Mouse (Mus musculus) stomach, postnatal 0 days (tissue): ENCODE data around the gene Rps6kl1. TPM values are rescaled to one million over a fixed set of nuclear protein-coding genes. Genes with fewer than 3 reads are reported as not detected.

Source experiments
- ATAC-seq: fragments of 200-750 bp; cut with Nextera tagmentation; 2 replicates; pipeline ENCODE4 v1.8.0; 2017; ENCODE audit not compliant: low FRiP score, low TSS enrichment
- DNase-seq: peaks from one replicate; pipeline ENCODE4 v3.0.0-alpha.2; 2016; ENCODE audit warnings: low spot score
- H3K27ac ChIP-seq: fragments of 300-500 bp; sonication (generic); replicated peaks from 2 replicates; pipeline ENCODE4 v1.5.1; 2014; ENCODE audit warnings: mild to moderate bottlenecking, control low read depth
- H3K27me3 ChIP-seq: fragments of 300-500 bp; sonication (generic); 2 replicates; pipeline ENCODE4 v1.6.1; 2014; ENCODE audit warnings: low read length; ENCODE audit not compliant: control insufficient read depth, insufficient read depth
- H3K36me3 ChIP-seq: fragments of 300-500 bp; sonication (generic); 2 replicates; pipeline ENCODE4 v1.6.1; 2014; ENCODE audit warnings: low read length, mixed read lengths; ENCODE audit not compliant: control insufficient read depth, insufficient read depth
- H3K4me1 ChIP-seq: fragments of 300-500 bp; sonication (generic); replicated peaks from 2 replicates; pipeline ENCODE4 v1.6.1; 2014; ENCODE audit warnings: antibody characterized with exemption; ENCODE audit not compliant: control insufficient read depth, insufficient read depth
- H3K4me2 ChIP-seq: fragments of 300-500 bp; sonication (generic); replicated peaks from 2 replicates; pipeline ENCODE4 v1.6.1; 2014; ENCODE audit warnings: low read depth, mild to moderate bottlenecking, control low read depth, moderate library complexity
- H3K4me3 ChIP-seq: fragments of 300-500 bp; sonication (generic); 2 replicates; pipeline ENCODE4 v1.5.1; 2014; ENCODE audit warnings: low read depth, low read length, control low read depth
- H3K9ac ChIP-seq: fragments of 300-500 bp; sonication (generic); 2 replicates; pipeline ENCODE4 v1.6.1; 2014; ENCODE audit warnings: mild to moderate bottlenecking, low read length, control low read depth, mixed read lengths
- H3K9me3 ChIP-seq: fragments of 300-500 bp; sonication (generic); 2 replicates; pipeline ENCODE4 v1.6.1; 2016; ENCODE audit warnings: low read length; ENCODE audit not compliant: control insufficient read depth
- CTCF ChIP-seq: IDR thresholded peaks from 2 replicates; pipeline ENCODE4 v1.5.1; 2016; ENCODE audit warnings: antibody characterized with exemption, low read depth, mild to moderate bottlenecking, moderate library complexity
- EP300 ChIP-seq: optimal IDR thresholded peaks from 2 replicates; pipeline ENCODE3; 2016; ENCODE audit warnings: antibody characterized with exemption
- WGBS: fragments of 180-500 bp; shearing (Covaris S2); extraction: QIAGEN DNeasy Blood & Tissue Kit; methylation state at CpG from one replicate; pipeline ENCODE4 v1.1.7; 2014; 5-methylcytosine and 5-hydroxymethylcytosine counted together
- polyA plus RNA-seq: library from polyadenylated mRNA; unstranded; fragments of >200 nt; fragmentation: Nextera tagmentation; extraction: Ambion mirVana; gene quantifications from 2 replicates; pipeline ENCODE4 v1.2.1, GENCODE M21; 2015

The Rps6kl1 gene
- polyA plus RNA-seq, 1 experiment from 2014 or later: 0.65 TPM

- no peak for DNase-seq
- no peaks in the 10 kb centered on the region for H3K36me3 ChIP-seq
- ATAC-seq: no peak
- H3K27ac ChIP-seq: 0 out of 2 replicates have a peak overlapping the region, but pooled peaks have one; percentile 2
- no peaks in the 10 kb centered on the region for H3K4me1 ChIP-seq
- H3K9ac ChIP-seq: 0 out of 2 replicates have a peak overlapping the region, but pooled peaks have one; percentile 8
- H3K4me2 ChIP-seq: no peak overlapping the region
- no peaks in the 10 kb centered on the region for H3K9me3 ChIP-seq
- no peak overlapping the region for H3K4me3 ChIP-seq
- 69% methylated on average over 10 of the region's 10 CpGs for WGBS
- TF ChIP-seq EP300 (no peak), CTCF (no peak)
- no peaks in the 10 kb centered on the region for H3K27me3 ChIP-seq
These were observed 56.4 kb downstream of the Rps6kl1 start for GRCm38 (mm10) chr12:85094706-85095105.

- DNase-seq (peak; percentile 53), ATAC-seq (peak; percentile 81)
- 18% methylated on average over 14 of the region's 14 CpGs for WGBS
- H3K4me2 ChIP-seq: 0 out of 2 replicates have a peak overlapping the region, but pooled peaks have one; percentile 8
- H3K27ac ChIP-seq: no peak overlapping the region
- no peaks in the 10 kb centered on the region for H3K36me3 ChIP-seq
- H3K9ac ChIP-seq: no peak overlapping the region
- H3K9me3 ChIP-seq: no peaks in the 10 kb centered on the region
- no peak overlapping the region for H3K4me3 ChIP-seq
- TF ChIP-seq CTCF: peak; percentile 34; the same call in 1 of the 2 replicates
- TF ChIP-seq EP300: no peak
- H3K4me1 ChIP-seq: no peaks in the 10 kb centered on the region
- no peaks in the 10 kb centered on the region for H3K27me3 ChIP-seq
These were observed 57.1 kb downstream of the Rps6kl1 start for GRCm38 (mm10) chr12:85094010-85094409.

- Histone ChIP-seq H3K36me3 (peaks cover 5% of the 10 kb centered on the region; the same call in 1 of the 2 replicates), H3K4me1 (no peaks in the 10 kb centered on the region), H3K4me2 (no peak overlapping the region), H3K9me3 (no peaks in the 10 kb centered on the region), H3K4me3 (no peak overlapping the region), H3K27me3 (no peaks in the 10 kb centered on the region), H3K27ac (no peak overlapping the region), H3K9ac (no peak overlapping the region)
- TF ChIP-seq CTCF: peak; percentile 76
- no peak for TF ChIP-seq EP300
- DNase-seq (peak; percentile 68), ATAC-seq (no peak)
- 7% methylated on average over 3 of the region's 3 CpGs for WGBS
These were observed 58.9 kb downstream of the Rps6kl1 start for GRCm38 (mm10) chr12:85092214-85092613.

- no peak overlapping the region for H3K27ac ChIP-seq
- no peaks in the 10 kb centered on the region for H3K27me3 ChIP-seq
- no peak overlapping the region for H3K4me2 ChIP-seq
- no peaks in the 10 kb centered on the region for H3K9me3 ChIP-seq
- WGBS: 82% methylated on average over 3 of the region's 3 CpGs
- DNase-seq (no peak), ATAC-seq (no peak)
- no peaks in the 10 kb centered on the region for H3K4me1 ChIP-seq
- TF ChIP-seq CTCF (no peak), EP300 (no peak)
- no peak overlapping the region for H3K4me3 ChIP-seq
- no peak overlapping the region for H3K9ac ChIP-seq
- H3K36me3 ChIP-seq: peaks cover 5% of the 10 kb centered on the region; the same call in 1 of the 2 replicates
These were observed 59.9 kb downstream of the Rps6kl1 start for GRCm38 (mm10) chr12:85091190-85091589.

- no peak overlapping the region for H3K4me3 ChIP-seq
- H3K9me3 ChIP-seq: no peaks in the 10 kb centered on the region
- no peak overlapping the region for H3K4me2 ChIP-seq
- no peak for TF ChIP-seq EP300
- TF ChIP-seq CTCF: no peak
- 90% methylated on average over 12 of the region's 12 CpGs for WGBS
- ATAC-seq (no peak), DNase-seq (no peak)
- H3K27ac ChIP-seq: no peak overlapping the region
- H3K4me1 ChIP-seq: no peaks in the 10 kb centered on the region
- no peaks in the 10 kb centered on the region for H3K27me3 ChIP-seq
- no peak overlapping the region for H3K9ac ChIP-seq
- H3K36me3 ChIP-seq: peaks cover 5% of the 10 kb centered on the region; the same call in 1 of the 2 replicates
These were observed 63.2 kb downstream of the Rps6kl1 start for GRCm38 (mm10) chr12:85087845-85088244.

Other genes starting within 250 kb of the Rps6kl1 start
- gene Fcf1, start 180.4 kb downstream of the Rps6kl1 start, polyA plus RNA-seq: 95.3 and 99.2 TPM in 2 replicates
- 4.8 and 5.0 TPM in 2 replicates for gene Arel1, start 180.4 kb downstream of the Rps6kl1 start, polyA plus RNA-seq
- gene Ylpm1, start 154.9 kb downstream of the Rps6kl1 start, polyA plus RNA-seq: 9.2 and 10.5 TPM in 2 replicates
- gene Prox2, start 40.5 kb downstream of the Rps6kl1 start, polyA plus RNA-seq: 1.5 and 1.9 TPM in 2 replicates
- 63.2 and 70.2 TPM in 2 replicates for gene Dlst, start 40.4 kb downstream of the Rps6kl1 start, polyA plus RNA-seq
- gene Pgf, start 26.5 kb upstream of the Rps6kl1 start, polyA plus RNA-seq: 3.0 and 3.5 TPM in 2 replicates
- 50.8 and 58.7 TPM in 2 replicates for gene Eif2b2, start 68.2 kb upstream of the Rps6kl1 start, polyA plus RNA-seq
- 3.0 and 3.2 TPM in 2 replicates for gene Mlh3, start 119.3 kb upstream of the Rps6kl1 start, polyA plus RNA-seq
- gene Acyp1, start 137.2 kb upstream of the Rps6kl1 start, polyA plus RNA-seq: 33.6 and 35.9 TPM in 2 replicates
- gene Zc2hc1c, start 137.3 kb upstream of the Rps6kl1 start, polyA plus RNA-seq: 0.76 and 0.93 TPM in 2 replicates
- 7.2 and 8.1 TPM in 2 replicates for gene Nek9, start 188.1 kb upstream of the Rps6kl1 start, polyA plus RNA-seq
- 351 and 370 TPM in 2 replicates for gene Tmed10, start 223.6 kb upstream of the Rps6kl1 start, polyA plus RNA-seq